Mouse (Mus musculus): ENCODE data around the gene Slc24a2.
A peak's percentile ranks its signal among the peaks of the same experiment; 100 is the strongest.

Slc24a2 gene

DNA sequence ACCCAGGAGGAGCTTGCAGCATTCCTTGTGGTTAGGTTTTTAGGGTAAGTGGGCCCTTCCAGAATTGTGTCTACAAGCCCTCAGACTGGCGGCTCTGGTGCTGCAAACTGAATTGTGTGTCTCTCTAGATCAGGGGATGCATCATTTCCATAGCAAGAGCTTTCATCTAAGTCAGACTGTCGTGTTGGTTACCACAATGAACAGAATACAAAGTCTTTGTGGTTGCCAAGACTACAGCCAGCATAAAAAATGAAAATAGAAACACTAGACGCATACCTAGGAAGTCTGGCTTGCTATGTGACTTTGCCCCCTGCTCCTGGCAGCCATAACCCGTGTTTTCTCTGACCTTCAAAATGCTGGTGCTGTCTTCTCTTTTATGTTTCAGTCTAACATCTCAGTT, 114.6 kb downstream of the Slc24a2 start:
- no peak for DNase-seq (ENCODE audit: low read depth)

DNA sequence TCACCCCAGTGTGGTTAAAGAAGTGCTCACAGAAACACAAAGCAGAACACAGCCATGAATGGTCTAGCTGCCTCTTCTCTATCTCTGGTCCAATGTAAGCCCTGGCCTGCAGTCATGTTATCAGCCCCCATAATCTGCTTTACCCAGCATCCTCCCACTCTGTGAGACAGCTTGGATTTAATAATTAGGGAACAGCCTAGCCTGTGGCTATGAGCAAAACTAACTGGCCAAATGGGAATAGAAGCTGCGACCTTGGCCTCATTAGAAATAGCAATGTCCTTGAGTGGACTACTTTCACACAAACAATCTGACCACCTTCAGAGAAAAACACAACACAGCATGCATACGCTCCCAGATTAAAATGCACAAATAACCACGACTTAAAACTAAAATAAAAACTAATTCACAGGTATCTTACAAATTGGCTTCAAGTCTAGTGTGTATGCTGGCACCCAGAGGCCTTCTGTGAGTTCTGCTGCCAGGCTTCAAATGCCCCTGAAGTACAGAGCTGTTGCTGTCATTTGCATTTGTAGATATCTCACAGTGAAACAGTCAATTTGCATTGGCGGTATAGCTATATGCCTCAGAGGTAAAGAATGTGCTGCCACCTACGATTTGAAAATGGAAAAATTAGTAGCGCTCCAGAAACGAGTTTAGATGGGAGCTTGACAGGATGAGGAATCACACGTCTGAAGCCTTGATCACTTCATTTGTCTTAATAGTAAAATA, 120.8 kb downstream of the Slc24a2 start:
- DNase-seq (ENCODE audit: low read depth) = no peak

DNA sequence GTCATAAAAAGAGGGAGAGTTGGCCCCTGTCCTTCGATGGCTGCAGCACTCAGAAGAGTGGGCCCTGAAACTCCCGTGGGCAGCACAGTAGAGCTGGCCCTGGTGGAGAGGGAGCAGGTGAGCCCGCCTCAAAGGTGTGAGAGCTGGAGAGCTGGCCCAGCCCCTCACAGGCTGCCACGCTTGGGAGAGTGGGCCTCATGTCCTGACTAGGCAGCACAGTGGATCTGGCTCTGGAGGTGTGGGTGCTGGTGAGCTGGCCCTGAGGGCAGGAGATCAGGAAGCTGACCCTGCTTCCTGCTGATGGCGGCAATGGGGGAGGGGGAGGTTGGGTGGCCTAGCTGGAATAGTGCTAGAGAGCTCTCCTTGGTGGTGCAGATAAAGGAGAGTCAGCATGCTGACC, 129.3 kb downstream of the Slc24a2 start:
- DNase-seq (ENCODE audit: low read depth) = no peak

DNA sequence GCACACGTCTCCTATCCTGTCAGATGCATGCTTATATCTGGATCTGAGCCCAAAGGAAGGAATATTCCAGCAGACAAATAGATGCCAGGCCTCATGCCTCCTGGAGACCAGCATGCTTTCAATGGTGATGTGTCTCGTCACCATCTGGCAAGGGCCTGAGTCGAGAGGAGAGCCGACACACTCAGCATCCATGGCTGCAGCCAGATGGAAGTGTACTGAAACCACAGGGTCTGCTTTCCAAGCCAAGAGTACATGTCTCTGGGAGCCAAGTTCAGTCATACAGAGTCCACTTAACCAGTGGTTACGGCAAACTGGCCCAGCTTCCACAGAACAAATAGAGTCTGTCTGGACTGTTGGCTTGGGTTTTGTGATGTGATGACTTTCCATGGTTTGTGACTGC, 134.1 kb downstream of the Slc24a2 start:
- DNase-seq (ENCODE audit: low read depth) = no peak

DNA sequence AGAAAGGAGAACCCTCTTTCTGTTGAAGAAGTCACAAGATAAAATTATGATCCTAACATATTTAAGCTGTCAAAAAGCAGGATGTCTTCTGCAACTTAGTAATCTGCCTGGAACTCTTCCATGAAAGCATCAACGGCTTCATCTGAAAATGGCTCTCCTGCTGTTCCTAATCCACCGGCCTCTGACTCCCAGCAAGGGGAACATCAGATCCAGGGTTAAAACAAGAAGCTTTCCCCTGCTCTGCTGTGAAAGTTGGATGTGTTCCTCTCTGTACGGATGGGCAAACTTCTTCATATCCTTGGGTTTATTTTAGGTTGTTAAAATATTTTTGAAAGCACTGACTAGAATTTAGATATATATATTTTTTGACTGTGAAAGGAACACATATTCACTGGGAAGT, 136.7 kb downstream of the Slc24a2 start:
- DNase-seq (ENCODE audit: low read depth) = no peak

DNA sequence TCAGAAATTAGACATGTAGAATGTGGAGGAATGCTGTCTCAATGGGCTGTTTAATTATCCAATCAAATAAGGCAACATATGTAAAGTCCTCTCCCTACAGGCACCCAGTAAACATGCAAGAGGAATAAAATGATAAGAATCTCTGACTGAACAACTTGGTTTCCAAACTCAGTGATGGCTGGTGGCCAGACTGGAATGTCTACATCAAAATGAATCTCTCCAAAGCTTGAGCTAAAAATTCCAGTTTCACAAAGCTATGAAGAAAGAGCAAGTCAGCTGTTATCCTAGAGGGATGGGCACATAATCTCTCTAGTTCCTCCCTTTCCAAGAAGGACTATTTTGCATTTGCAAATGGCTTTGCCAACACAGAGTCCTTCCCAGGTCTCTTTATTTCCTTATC, 139.4 kb downstream of the Slc24a2 start:
- no peak for DNase-seq (ENCODE audit: low read depth)

DNA sequence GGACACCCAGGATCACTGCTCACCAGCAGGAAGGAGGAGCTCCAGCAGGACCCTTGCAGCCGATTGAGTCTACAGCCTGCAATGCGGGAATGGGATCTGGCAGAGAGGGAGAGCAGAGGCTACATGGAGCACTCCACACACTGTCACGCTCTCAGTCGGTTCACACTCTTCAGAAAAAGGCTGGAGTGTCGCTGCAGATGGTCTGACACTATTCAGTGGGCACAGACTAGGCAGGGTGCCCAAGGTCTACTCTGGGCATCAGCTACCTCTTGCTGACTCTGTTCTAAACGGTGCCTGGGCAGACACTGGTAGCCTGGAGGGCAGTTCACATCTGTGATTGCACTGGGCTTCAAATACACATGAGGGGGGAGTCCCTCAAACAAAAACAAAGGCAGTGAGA, 141.6 kb downstream of the Slc24a2 start:
- DNase-seq (ENCODE audit: low read depth) = no peak

DNA sequence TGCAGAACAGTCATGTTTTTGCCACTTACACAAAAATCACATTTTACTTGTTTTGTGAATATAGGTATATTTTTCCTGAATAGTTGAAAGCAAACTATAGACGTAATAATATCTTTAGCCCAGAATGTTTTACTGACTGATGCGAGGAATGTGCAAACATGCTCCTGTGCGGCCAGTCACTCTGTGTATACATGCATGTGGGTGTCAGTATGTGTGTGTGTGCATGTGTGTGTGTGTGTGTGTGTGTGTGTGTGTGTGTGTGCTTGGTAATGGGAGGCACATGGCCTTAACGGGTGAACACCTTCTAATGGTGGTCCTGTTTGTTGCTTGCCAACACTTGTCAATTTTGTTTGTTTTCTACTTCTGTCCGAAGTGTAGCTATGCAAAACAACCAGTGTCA, 142.7 kb downstream of the Slc24a2 start:
- no peak for DNase-seq (ENCODE audit: low read depth)

DNA sequence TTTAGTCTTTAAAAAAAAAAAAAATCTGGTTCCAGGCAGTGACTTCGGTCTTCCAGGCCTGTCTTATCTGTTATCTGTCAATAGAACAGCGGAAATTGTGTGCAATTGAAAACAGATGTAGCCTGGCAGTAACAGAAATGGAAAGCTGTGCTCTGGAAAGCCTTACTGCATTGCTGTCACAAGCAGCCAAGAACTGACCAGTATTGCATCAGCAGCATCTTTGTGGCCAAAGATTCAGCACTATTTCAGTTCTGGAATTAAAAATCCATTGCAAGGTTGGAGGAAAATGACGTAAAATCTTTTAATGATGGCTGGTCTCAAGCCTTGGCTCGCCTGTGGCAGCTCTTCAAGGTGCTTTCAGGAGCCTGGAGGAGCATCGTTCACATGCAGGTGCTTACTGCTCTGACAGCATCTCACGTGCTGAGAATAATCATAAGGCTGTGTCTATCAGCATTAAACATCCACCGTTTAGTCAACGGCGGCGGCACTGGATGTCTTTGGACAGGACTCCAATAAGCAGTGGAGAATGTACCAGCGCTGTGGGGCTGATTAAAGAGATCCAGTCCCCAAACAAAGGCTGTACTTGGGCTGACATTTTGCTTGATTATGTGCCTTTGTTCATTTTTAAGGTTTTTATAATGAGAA, 143.2 kb downstream of the Slc24a2 start:
- peak; percentile 1 for DNase-seq (ENCODE audit: low read depth)

DNA sequence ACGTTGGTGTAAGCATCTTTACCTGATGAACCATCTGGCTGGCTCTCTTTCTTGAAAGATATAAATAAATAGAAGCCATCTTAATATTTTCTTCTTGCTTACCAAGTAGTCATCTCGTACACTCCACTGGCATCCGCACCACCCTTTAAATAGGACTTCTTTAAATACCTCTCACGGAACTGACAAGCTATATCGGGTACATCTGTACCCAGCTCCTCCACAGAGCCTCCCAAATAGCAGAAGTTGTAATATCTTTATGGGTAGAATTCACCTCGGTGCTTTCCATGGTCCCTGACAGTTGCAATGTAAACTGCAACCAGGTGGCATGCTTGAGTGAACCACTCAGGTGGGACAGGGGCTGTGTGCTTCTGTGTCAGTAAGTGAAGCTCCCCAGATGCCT, 149.0 kb downstream of the Slc24a2 start:
- no peak for DNase-seq (ENCODE audit: low read depth)

DNA sequence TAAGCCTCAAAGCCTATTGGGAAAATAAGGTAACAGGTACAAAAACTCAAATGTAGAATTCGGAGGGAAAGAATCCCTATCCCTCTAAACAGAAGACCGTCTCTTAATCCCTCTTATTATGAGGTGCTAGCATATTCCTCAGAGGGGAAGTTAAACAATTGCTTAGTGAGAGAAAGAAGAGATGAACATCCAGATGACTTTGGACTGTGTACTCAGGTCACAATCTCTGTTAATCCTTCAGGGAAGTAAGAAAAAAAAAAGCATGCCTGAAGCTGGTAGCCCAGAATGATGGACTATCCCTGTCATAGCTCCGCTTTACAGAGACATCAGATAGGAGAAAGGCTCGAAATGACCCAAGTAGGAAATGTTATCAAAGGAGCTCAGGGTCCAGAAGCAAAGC, 151.0 kb downstream of the Slc24a2 start:
- no peak for DNase-seq (ENCODE audit: low read depth)

DNA sequence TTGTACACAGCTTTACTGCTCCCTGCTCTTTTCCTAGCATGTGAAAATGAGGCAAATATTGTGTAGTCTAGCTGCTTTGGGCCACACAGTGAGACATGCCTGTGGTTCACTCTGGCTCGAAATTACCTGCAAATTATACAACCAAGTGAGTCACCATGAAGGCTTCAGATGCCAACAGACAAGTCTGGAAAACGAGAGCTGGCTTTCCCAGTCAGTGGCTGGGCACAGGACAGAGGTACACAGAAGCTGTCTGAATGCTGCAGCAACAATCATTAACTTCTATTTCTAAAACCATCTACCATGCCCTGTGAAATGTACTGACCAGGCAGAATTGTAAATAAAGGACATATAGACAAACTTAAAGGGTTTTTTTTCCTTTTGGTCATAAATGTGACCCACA, 151.6 kb downstream of the Slc24a2 start:
- DNase-seq (ENCODE audit: low read depth) = no peak

DNA sequence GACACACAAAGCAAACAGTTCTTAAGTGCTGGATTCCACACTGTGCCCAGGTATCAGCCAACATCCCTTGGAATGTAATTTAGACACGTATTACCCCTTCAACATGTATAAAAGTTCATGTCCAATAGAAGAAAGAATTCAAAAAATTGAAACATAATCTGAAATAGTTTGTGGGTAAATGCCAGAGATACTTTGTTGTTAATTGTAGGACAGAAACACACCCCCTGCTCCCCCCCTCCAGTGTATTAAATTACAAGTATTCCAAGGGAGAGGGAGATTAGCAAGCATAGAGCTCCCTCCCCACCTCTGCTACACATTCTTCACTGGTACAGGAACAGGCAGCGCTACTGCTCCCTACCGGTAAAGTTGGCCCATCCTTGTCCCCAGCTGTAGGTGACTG, 154.5 kb downstream of the Slc24a2 start:
- DNase-seq (ENCODE audit: low read depth) = no peak

DNA sequence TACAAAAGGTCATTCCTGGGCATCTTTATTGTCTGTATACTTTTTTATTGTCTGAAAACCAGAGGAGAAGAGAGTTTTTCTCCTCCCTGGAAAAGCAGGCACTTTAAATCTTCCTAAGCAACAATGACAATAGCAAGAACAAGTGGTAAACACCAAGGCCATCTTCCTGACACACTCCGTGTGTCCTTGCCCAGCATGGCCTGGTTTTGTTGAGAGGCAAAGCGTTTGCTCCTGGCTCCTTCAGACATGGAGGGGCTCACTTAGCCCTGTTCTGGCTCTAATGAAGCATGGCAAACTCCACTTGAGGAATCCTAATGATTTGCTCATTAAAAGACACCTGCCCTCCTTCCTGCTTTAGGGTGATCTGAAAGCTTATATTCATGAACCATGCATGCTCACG, 162.2 kb downstream of the Slc24a2 start:
- no peak for DNase-seq (ENCODE audit: low read depth)

DNA sequence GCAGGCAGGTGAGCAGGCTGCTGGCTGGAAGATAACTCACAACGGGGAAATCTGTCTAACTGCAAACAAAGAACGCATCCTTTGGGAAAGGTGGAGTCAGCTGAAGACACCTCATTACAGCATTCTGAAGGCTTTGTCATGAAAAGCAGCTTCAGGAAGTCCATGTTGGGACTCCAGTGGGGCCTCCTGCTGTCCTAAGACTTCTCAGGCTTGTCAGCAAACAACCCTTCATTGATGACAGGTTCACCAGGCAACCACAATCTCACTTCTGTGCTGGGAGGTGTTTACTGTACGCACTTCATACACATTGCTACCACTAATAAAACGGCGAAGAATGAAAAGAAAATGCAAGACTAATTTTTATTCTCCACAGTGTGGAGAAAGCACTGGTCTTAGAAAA, 165.1 kb downstream of the Slc24a2 start:
- no peak for DNase-seq (ENCODE audit: low read depth)

DNA sequence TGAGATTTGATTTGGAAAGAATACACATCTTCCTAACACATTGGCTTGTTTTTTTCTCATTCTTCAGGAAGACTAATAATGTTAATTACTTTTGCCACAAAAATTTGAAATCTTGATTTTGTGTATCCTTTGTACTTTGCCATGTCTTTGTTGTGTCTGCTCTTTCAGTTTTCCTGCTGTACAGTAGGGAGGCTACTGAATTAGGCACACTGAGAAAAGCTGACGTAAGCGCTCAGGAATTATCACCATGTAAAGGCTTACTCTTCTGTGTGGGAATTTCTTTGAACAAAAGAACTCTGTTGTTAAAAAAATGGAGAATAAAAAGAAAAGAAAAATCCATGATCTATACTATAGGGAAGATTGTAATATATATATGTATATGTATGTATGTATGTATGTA, 165.7 kb downstream of the Slc24a2 start:
- DNase-seq (ENCODE audit: low read depth) = no peak

DNA sequence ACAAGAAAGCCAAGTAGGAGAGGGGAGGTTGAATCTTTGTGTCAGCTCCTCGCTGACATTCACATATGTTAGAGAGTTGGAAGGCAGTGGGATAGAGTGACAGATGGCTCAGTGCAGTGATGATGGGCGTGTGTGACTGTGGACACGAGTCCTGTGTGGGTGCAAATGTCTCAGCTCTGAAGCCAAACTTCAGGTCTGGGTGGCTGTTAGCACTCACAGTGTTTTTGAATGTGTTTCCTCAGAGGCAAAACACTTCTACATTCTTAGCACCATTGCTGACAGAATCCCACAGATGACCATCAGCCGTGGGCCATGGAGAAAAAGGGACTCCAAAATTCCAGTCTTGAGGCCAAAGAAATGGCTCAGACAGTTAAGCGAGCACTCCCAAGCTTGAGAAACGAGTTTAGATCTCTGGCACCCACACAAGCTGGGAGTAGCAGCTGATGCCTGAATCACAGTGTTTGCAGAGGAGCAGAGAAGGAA, 167.5 kb downstream of the Slc24a2 start:
- DNase-seq (ENCODE audit: low read depth) = no peak

DNA sequence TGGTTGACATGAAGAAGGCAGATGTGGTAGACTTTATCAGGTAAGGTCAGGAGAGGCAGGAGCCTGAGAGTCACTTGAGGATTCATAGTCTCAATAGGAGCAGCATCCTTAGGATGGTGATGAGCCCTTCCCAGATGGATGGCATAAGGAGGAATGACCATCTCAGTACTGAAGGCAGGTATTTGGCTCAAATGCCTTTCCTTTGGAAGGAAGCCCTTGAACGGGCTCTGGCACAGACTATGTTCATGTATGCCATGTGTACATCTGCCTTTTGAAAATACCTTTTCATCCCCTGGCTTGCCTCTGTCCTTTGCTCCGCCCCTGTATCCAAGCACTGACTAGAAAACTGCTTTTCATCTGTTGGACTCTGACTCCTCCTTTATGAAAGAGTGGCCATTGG, 168.6 kb downstream of the Slc24a2 start:
- no peak for DNase-seq (ENCODE audit: low read depth)

DNA sequence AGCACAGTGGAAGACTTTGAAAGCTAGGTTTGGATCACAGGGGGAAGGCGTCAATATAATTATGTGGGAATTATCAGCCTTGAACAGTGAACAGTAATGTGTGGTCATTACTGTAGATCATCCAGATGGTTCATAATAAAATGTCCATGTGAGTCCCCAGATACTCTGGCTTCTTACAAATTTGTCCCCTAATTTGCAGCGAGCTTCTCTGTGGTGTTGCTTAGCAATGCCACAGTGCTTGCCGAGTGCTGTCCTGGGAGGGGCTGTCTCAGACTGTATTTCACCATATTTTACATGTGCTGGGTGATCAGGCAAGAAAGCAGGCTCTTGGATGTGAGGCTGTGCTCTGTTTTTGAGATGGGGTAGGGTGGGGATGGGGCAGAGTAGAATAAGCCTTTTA, 172.7 kb downstream of the Slc24a2 start:
- no peak for DNase-seq (ENCODE audit: low read depth)

DNA sequence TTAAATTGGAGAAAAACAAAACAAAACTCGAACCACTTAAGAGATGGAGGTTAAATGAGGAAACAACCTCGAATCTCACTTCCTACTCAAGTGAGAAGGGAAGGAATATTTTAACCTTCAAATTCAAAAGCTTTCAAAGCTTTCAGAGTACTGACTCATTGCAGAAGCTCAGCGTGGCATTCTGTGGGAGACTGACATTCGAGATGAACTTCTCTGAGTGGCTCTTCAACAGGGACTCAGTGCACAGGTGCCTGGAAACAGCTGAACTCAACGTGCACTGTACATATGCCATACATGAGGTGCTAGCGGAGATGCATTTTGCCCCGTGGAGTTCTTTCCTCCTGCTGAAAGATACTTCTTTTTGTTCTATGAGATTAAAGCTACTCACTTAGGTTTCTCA, 174.5 kb downstream of the Slc24a2 start:
- no peak for DNase-seq (ENCODE audit: low read depth)

DNA sequence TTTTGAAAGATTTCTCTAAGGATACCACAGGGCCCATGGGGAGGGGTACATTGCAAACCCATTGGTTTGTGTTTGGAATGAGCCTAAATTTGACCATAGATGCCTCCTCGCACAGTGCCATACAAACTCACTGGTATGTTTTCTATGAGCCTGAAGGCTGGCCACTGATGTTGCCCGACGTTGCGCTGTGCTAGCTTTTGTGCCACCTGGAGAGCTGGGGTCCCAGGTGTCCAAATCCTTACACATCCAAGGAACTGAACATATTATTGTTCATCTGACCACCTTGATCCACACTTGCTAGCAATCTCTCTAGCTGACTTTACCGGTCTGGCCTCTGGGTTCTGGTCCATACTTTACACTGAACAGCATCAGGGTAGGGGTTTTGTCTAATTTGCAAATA, 177.4 kb downstream of the Slc24a2 start:
- DNase-seq (ENCODE audit: low read depth) = no peak

DNA sequence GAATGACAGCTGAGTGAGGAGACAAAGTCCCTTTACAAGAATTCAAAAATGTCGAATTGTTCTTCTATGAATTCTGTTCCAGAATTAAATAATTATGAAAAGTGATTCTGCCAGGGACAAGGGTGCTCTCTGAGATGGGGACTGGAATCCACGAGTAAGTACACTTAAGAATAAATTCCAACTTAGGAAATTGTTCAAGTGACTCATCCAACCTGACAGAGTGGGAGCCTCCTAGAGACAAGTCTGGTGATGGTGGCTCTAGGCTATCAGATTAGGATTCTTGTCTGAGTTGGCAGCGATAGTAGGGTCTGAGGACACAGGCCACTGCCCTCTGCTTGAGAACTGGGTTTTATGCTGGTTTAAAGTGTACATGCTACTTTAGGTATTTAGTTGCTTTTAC, 181.2 kb downstream of the Slc24a2 start:
- DNase-seq (ENCODE audit: low read depth) = no peak

DNA sequence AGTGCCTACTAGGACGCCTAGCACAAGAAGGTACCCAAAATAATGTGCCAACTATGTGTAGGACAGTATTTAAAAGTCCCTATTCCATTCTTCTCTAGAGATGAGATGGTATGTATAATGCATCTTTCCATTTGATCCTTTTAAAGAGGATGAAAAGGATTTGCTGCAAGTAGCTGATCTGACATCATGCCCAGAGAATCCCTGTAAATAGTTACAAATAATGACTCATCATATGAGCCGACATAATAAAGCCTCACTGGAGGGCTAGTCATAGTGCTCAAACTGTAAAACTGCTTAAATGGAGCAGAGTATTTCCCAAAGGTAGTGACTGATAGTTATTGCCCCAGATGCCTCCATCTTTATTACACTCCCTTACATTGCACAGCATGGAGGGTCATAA, 183.1 kb downstream of the Slc24a2 start:
- no peak for DNase-seq (ENCODE audit: low read depth)

DNA sequence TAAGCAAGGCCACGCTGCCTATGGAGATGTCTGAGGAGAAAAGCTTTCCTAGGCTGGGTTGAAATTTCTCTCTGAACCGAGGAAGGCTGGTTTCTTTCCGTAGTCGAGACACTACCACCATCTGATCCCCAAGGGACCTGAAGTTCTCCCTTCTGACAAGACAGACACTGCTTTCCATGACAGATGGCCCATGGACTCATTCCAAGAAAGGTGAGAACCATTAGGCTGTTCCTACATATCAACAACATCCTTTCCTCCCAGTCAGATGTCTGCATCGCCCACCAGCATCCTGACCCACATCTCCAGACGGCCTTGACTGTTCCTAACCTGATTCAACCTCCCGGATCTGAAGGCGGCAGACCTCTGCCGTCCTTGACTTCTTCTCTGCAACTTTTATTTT, 187.0 kb downstream of the Slc24a2 start:
- no peak for DNase-seq (ENCODE audit: low read depth)

Data from 416B (cell line).